Mouse (Mus musculus): ENCODE data around the gene Tuba4a. TPM values are rescaled to one million over a fixed set of nuclear protein-coding genes. Genes with fewer than 3 reads are reported as not detected.

Tuba4a gene
- 100 to 1,000 TPM; 205 to 218 TPM for total RNA-seq (2023)

GRCm38 (mm10) chr1:75219531-75219930 lies at the start of gene Tuba4a:
TSS of gene Tuba4a (minus strand) at chr1:75219865.

GRCm38 (mm10) chr1:75264091-75264880 lies 44.6 kb upstream of the Tuba4a start, which contains the start of gene Ptprn:
TSS of gene Ptprn (minus strand) at chr1:75264502.

GRCm38 (mm10) chr1:75236117-75237050 lies 16.7 kb upstream of the Tuba4a start, which contains the start of gene Dnajb2:
TSS of gene Dnajb2 (plus strand) at chr1:75236406.

GRCm38 (mm10) chr1:75231664-75232152 lies 12.0 kb upstream of the Tuba4a start, which contains the start of gene A630095N17Rik:
TSS of gene A630095N17Rik (minus strand) at chr1:75232102.

GRCm38 (mm10) chr1:75210136-75211087 lies 9.3 kb downstream of the Tuba4a start, which contains the start of the genes Glb1l and Stk16:
TSS of gene Glb1l (minus strand) at chr1:75210813.
TSS of gene Stk16 (plus strand) at chr1:75210838.

GRCm38 (mm10) chr1:75191622-75192402 lies 27.9 kb downstream of the Tuba4a start, which contains the start of the genes Ankzf1 and Atg9a:
TSS of gene Ankzf1 (plus strand) at chr1:75192151.
TSS of gene Atg9a (minus strand) at chr1:75192196.

GRCm38 (mm10) chr1:75180105-75180590 lies 39.5 kb downstream of the Tuba4a start, which contains the start of gene Abcb6:
TSS of gene Abcb6 (minus strand) at chr1:75180392.

GRCm38 (mm10) chr1:75168472-75169464 lies 50.9 kb downstream of the Tuba4a start, which contains the start of gene Zfand2b:
TSS of gene Zfand2b (plus strand) at chr1:75168646.

Other genes with a start within 250 kb of the Tuba4a start
- gene Nhej1, start 94.7 kb downstream of the Tuba4a start, total RNA-seq (2023), result 1 to 10 TPM; 4.0 to 5.6 TPM
- 1 to 10 TPM in 1 of 2 experiments, under 1 TPM in 1; 0.89 to 2.5 TPM for gene Slc23a3, start 86.0 kb downstream of the Tuba4a start, total RNA-seq (2023)
- 100 to 1,000 TPM; 106 to 109 TPM for gene Cnppd1, start 77.2 kb downstream of the Tuba4a start, total RNA-seq (2023)
- 10 to 100 TPM; 70.5 to 94.6 TPM for gene Retreg2, start 77.1 kb downstream of the Tuba4a start, total RNA-seq (2023)
- gene Zfand2b, start 51.2 kb downstream of the Tuba4a start, total RNA-seq (2023), result 10 to 100 TPM; 50.4 TPM
- gene Abcb6, start 39.5 kb downstream of the Tuba4a start, total RNA-seq (2023), result 1 to 10 TPM; 3.9 to 5.2 TPM
- 10 to 100 TPM; 34.6 to 40.2 TPM for gene Ankzf1, start 27.7 kb downstream of the Tuba4a start, total RNA-seq (2023)
- gene Atg9a, start 27.7 kb downstream of the Tuba4a start, total RNA-seq (2023), result 10 to 100 TPM; 35.2 to 35.5 TPM
- gene Glb1l, start 9.1 kb downstream of the Tuba4a start, total RNA-seq (2023), result 10 to 100 TPM; 12.0 to 14.8 TPM
- gene Stk16, start 9.0 kb downstream of the Tuba4a start, total RNA-seq (2023), result 10 to 100 TPM; 89.6 to 90.5 TPM
- gene A630095N17Rik, start 12.2 kb upstream of the Tuba4a start, total RNA-seq (2023), result not detected
- gene Dnajb2, start 16.5 kb upstream of the Tuba4a start, total RNA-seq (2023), result 10 to 100 TPM; 64.1 to 88.9 TPM
- gene Ptprn, start 44.6 kb upstream of the Tuba4a start, total RNA-seq (2023), result not detected
- gene Resp18, start 58.5 kb upstream of the Tuba4a start, total RNA-seq (2023), result not detected
- 10 to 100 TPM; 51.6 to 61.7 TPM for gene Dnpep, start 98.1 kb upstream of the Tuba4a start, total RNA-seq (2023)
- not detected for gene Des, start 140.5 kb upstream of the Tuba4a start, total RNA-seq (2023)
- gene Speg, start 155.4 kb upstream of the Tuba4a start, total RNA-seq (2023), result not detected
- 10 to 100 TPM; 53.0 to 85.9 TPM for gene Gmppa, start 216.1 kb upstream of the Tuba4a start, total RNA-seq (2023)
- not detected for gene Asic4, start 230.6 kb upstream of the Tuba4a start, total RNA-seq (2023)

All from B cell, adult 67 days (primary cell).